Mouse (Mus musculus) limb, embryonic 14.5 days (tissue): ENCODE measurements around the gene Top1. TPM values are rescaled to one million over a fixed set of nuclear protein-coding genes. Genes with fewer than 3 reads are reported as not detected.

Experiments
- ATAC-seq: fragments of 200-750 bp; cut with Nextera tagmentation; 2 replicates; pipeline ENCODE4 v1.8.0; 2017; ENCODE audit warnings: low read depth, moderate number of reproducible peaks, moderate TSS enrichment; ENCODE audit not compliant: low FRiP score
- DNase-seq: peaks from one replicate; pipeline ENCODE4 v3.0.0-alpha.2; 2015; ENCODE audit warnings: low spot score
- H3K27ac ChIP-seq: fragments of 300-500 bp; sonication (generic); replicated peaks from 2 replicates; pipeline ENCODE4 v1.5.1; 2014; ENCODE audit warnings: low read depth, mild to moderate bottlenecking, low read length, moderate library complexity, mixed read lengths
- H3K27me3 ChIP-seq: fragments of 300-500 bp; sonication (generic); 2 replicates; pipeline ENCODE4 v1.6.1; 2014; ENCODE audit warnings: low read length, mixed read lengths; ENCODE audit not compliant: control insufficient read depth, insufficient read depth
- H3K36me3 ChIP-seq: fragments of 300-500 bp; sonication (generic); 2 replicates; pipeline ENCODE4 v1.6.1; 2014; ENCODE audit warnings: mild to moderate bottlenecking, low read length, moderate library complexity, mixed read lengths; ENCODE audit not compliant: control insufficient read depth, insufficient read depth
- H3K4me1 ChIP-seq: fragments of 300-500 bp; sonication (generic); 2 replicates; pipeline ENCODE4 v1.6.1; 2014; ENCODE audit warnings: antibody characterized with exemption, low read length, mixed read lengths; ENCODE audit not compliant: control insufficient read depth, insufficient read depth
- H3K4me2 ChIP-seq: fragments of 300-500 bp; sonication (generic); replicated peaks from 2 replicates; pipeline ENCODE4 v1.6.1; 2014; ENCODE audit warnings: low read depth, mild to moderate bottlenecking, low read length, moderate library complexity; ENCODE audit not compliant: severe bottlenecking
- H3K4me3 ChIP-seq: fragments of 300-500 bp; sonication (generic); replicated peaks from 2 replicates; pipeline ENCODE4 v1.5.1; 2014; ENCODE audit warnings: low read length
- H3K9ac ChIP-seq: fragments of 300-500 bp; sonication (generic); 2 replicates; pipeline ENCODE4 v1.6.1; 2014; ENCODE audit warnings: mild to moderate bottlenecking, low read depth, low read length, moderate library complexity; ENCODE audit not compliant: severe bottlenecking
- H3K9me3 ChIP-seq: fragments of 300-500 bp; sonication (generic); 2 replicates; pipeline ENCODE4 v1.6.1; 2016; ENCODE audit warnings: low read length; ENCODE audit not compliant: control insufficient read depth
- POLR2A ChIP-seq: fragments of 200-500 bp; IDR thresholded peaks from 2 replicates; pipeline ENCODE4 v1.8.0; 2012; ENCODE audit warnings: inconsistent platforms, mild to moderate bottlenecking, moderate library complexity, borderline replicate concordance; ENCODE audit not compliant: insufficient read depth, insufficient read length; ENCODE audit errors: extremely low read depth
- WGBS: fragments of 180-500 bp; shearing (Covaris S2); extraction: QIAGEN DNeasy Blood & Tissue Kit; methylation state at CpG from one replicate; pipeline ENCODE4 v1.1.7; 2014; 5-methylcytosine and 5-hydroxymethylcytosine counted together
- microRNA-seq: library from miRNA; unstranded; fragments of <30 nt; microRNA quantifications from one replicate; pipeline ENCODE4, GENCODE M21; 2016
- polyA plus RNA-seq, 2 experiments: library from polyadenylated mRNA; depleted of rRNA in 1 of 2; stranded (reverse) in 1 of 2; unstranded in 1 of 2; fragments of >200 nt; fragmentation: Nextera tagmentation in 1 of 2; extraction: Ambion mirVana in 1 of 2; gene quantifications; 2 replicates each; pipeline versions ENCODE4 v1.2.1 to v1.2.3; 2012 to 2014

Top1 gene
- polyA plus RNA-seq, 2 experiments = 46.1 to 65.1 TPM

GRCm38 (mm10) chr2:160771325-160772276 is 125.9 kb downstream of the Top1 start:
- no peak for DNase-seq
- Histone ChIP-seq H3K9me3 (no peaks in the 10 kb centered on the region), H3K4me1 (no peaks in the 10 kb centered on the region), H3K9ac (no peak overlapping the region), H3K4me3 (no peak overlapping the region), H3K27ac (no peak overlapping the region), H3K4me2 (no peak overlapping the region), H3K27me3 (no peaks in the 10 kb centered on the region), H3K36me3 (peaks cover 19% of the 10 kb centered on the region)
- no peak for TF ChIP-seq POLR2A
- WGBS = 85% methylated on average over 8 of the region's 8 CpGs
- no peak for ATAC-seq

Small RNA genes lying within 50 kb of the gene (microRNA-seq; reads per million reads assigned to microRNA genes)
- gene Gm23968 = not detected

Other genes starting within 250 kb of the Top1 start
- 131 and 150 TPM in 2 replicates for gene Plcg1, start 85.4 kb downstream of the Top1 start, polyA plus RNA-seq (2012; rRNA removed)
- 56.8 and 65.4 TPM in 2 replicates for gene Plcg1, start 85.4 kb downstream of the Top1 start, polyA plus RNA-seq (2014; fragmentation: Nextera tagmentation; extraction: Ambion mirVana)
- gene Zhx3, start 227.1 kb downstream of the Top1 start, polyA plus RNA-seq (2012; rRNA removed) = 6.5 and 8.3 TPM in 2 replicates
- 13.7 and 14.5 TPM in 2 replicates for gene Zhx3, start 227.1 kb downstream of the Top1 start, polyA plus RNA-seq (2014; fragmentation: Nextera tagmentation; extraction: Ambion mirVana)
- gene Lpin3, start 234.8 kb downstream of the Top1 start, polyA plus RNA-seq (2012; rRNA removed) = 2.6 and 2.9 TPM in 2 replicates
- gene Lpin3, start 234.8 kb downstream of the Top1 start, polyA plus RNA-seq (2014; fragmentation: Nextera tagmentation; extraction: Ambion mirVana) = 1.8 and 2.3 TPM in 2 replicates